Comparison of ENCODE assay signal across 9 mouse cellular contexts in genomic region chr6:4982686-4983162, GRCm38 (mm10).
DNase-seq lines count a peak whose midpoint lies in the region; ATAC-seq and TF ChIP-seq lines count a peak whose summit lies in the region.
"Had no signal": no experiment of that assay in that cellular context is flagged by ENCODE, and none has a peak within 500 bp of the region (broad histone marks: within the 10 kb centered on the region; RNA-seq: fewer than 3 reads in every experiment).

No protein-coding gene starts in this region.

- no peak for ATAC-seq in megakaryocyte, adult 5-6 weeks (ENCODE audit: poor library complexity, severe bottlenecking)
- peak; percentile 82 for ATAC-seq in stomach, embryonic 14.5 days (ENCODE audit: insufficient number of reproducible peaks, insufficient read depth, low FRiP score, low read depth)
- no peak for ATAC-seq in cerebellum, adult (ENCODE audit: insufficient number of reproducible peaks, low FRiP score, low TSS enrichment)

- peak; percentile 16; the same call in 1 of the 2 replicates for TF ChIP-seq CTCF in embryonic fibroblast, embryonic 13.5 days (IDR thresholded peaks at IDR 0.05; ENCODE audit: borderline replicate concordance, insufficient read depth, low read length)

- DNase-seq in limb, embryonic 10.5 days (ENCODE audit: low spot score), result no peak
- DNase-seq in gastrocnemius, postnatal 4 days (ENCODE audit: low spot score in 2 of 2), result no peak
- no peak for DNase-seq in layer of hippocampus, adult 8-10 months (ENCODE audit: low spot score in 2 of 2)
- DNase-seq: left cerebral cortex, postnatal 4 days had no signal

- H3K36me3 ChIP-seq in megakaryocyte, embryonic 14.5 days (replicated peaks; ENCODE audit: low read length), result no peaks in the 10 kb centered on the region
- peaks cover 5% of the 10 kb centered on the region; the same call in 1 of the 2 replicates for H3K36me3 ChIP-seq in limb, embryonic 10.5 days
- no peaks in the 10 kb centered on the region for H3K36me3 ChIP-seq in stomach, embryonic 14.5 days (ENCODE audit: control insufficient read depth, insufficient read depth, low read length)

- no peak overlapping the region for H3K27ac ChIP-seq in embryonic fibroblast, embryonic 13.5 days (ENCODE audit: insufficient read depth, low read length)
- H3K27ac ChIP-seq in limb, embryonic 10.5 days, result peak overlapping the region; percentile 42
- peak overlapping the region; percentile 66; the same call in 1 of the 2 replicates for H3K27ac ChIP-seq in stomach, embryonic 14.5 days (ENCODE audit: low read length)

- no peak overlapping the region for H3K9ac ChIP-seq in stomach, embryonic 14.5 days (replicated peaks; ENCODE audit: low read depth, low read length)

- peak overlapping the region; percentile 31 for H3K4me3 ChIP-seq in megakaryocyte, embryonic 14.5 days (replicated peaks)
- H3K4me3 ChIP-seq in embryonic fibroblast, embryonic 13.5 days (ENCODE audit: insufficient read depth, low read length), result no peak overlapping the region
- no peak overlapping the region for H3K4me3 ChIP-seq in limb, embryonic 10.5 days
- H3K4me3 ChIP-seq in stomach, embryonic 14.5 days (ENCODE audit: low read depth, low read length), result no peak overlapping the region

- H3K4me1 ChIP-seq in megakaryocyte, embryonic 14.5 days, result peaks cover 9% of the 10 kb centered on the region; the same call in 1 of the 2 replicates
- no peaks in the 10 kb centered on the region for H3K4me1 ChIP-seq in embryonic fibroblast, embryonic 13.5 days (ENCODE audit: control insufficient read depth, insufficient read depth, low read length)
- H3K4me1 ChIP-seq in limb, embryonic 10.5 days, result peaks cover 6% of the 10 kb centered on the region
- H3K4me1 ChIP-seq in stomach, embryonic 14.5 days (ENCODE audit: control insufficient read depth, insufficient read depth, low read length), result no peaks in the 10 kb centered on the region

- peaks cover 7% of the 10 kb centered on the region for H3K27me3 ChIP-seq in megakaryocyte, embryonic 14.5 days (replicated peaks)
- no peaks in the 10 kb centered on the region for H3K27me3 ChIP-seq in limb, embryonic 10.5 days (ENCODE audit: low read depth, poor library complexity, severe bottlenecking)
- H3K27me3 ChIP-seq in stomach, embryonic 14.5 days (ENCODE audit: control insufficient read depth, insufficient read depth, low read length), result no peaks in the 10 kb centered on the region

- TF ChIP-seq POLR2A in embryonic fibroblast, embryonic 13.5 days (IDR thresholded peaks at IDR 0.05; ENCODE audit: low read depth, low read length), result no peak

- 59% methylated on average over 9 of the region's 9 CpGs for WGBS in limb, embryonic 10.5 days
- WGBS in stomach, embryonic 14.5 days, result 45% methylated on average over 9 of the region's 9 CpGs

- H3K9me3 ChIP-seq in megakaryocyte, embryonic 14.5 days, result no peaks in the 10 kb centered on the region
- H3K9me3 ChIP-seq in limb, embryonic 10.5 days (replicated peaks), result no peaks in the 10 kb centered on the region
- H3K9me3 ChIP-seq in stomach, embryonic 14.5 days (ENCODE audit: control insufficient read depth, low read depth, low read length), result no peaks in the 10 kb centered on the region

- H3K4me2 ChIP-seq in stomach, embryonic 14.5 days (replicated peaks; ENCODE audit: low read depth, low read length), result no peak overlapping the region
